Mouse (Mus musculus) kidney, adult 8-10 months (tissue): ENCODE results near the gene Zfp52.
A peak's percentile ranks its signal among the peaks of the same experiment; 100 is the strongest.

Experiments
- DNase-seq, 2 experiments: peaks; one replicate each; pipeline ENCODE4 v3.0.0; 2022

The Zfp52 gene

GRCm38 (mm10) chr17:21535096-21536001, at the start of gene Zfp52:
Gene Zfp52 (plus strand): TSS chr17:21535539.
- peak; percentile 66 to 70 for DNase-seq

GRCm38 (mm10) chr17:21488760-21489499, 46.4 kb upstream of the Zfp52 start, which contains the start of gene Zfp53:
Gene Zfp53 (plus strand): TSS chr17:21488998.
- DNase-seq, result peak; percentile 92

- DNase-seq, result no peak
Measured at GRCm38 (mm10) chr17:21489500-21490001, 45.8 kb upstream of the Zfp52 start.

GRCm38 (mm10) chr17:21501365-21501764, 34.0 kb upstream of the Zfp52 start:
- no peak for DNase-seq

DNA sequence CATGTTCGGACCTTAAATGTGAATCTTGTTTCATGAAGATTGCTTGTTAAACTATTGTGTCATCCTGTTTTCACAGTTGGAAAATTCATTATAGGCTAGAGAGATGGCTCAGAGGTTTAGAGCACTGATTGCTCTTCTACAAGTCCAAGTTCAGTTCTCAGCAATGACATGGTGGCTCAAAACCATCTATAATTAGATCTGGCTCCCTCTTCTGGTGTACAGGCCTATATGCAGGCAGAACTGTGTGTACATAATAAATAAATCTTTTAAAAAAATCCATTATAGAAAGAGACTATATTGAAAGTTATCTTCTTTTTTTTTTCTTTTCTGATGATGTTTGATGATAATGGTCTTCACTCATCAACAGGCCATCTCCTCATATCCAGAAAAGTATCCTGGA, 30.8 kb upstream of the Zfp52 start:
- no peak for DNase-seq

GRCm38 (mm10) chr17:21506258-21506657, 29.1 kb upstream of the Zfp52 start:
- no peak for DNase-seq

GRCm38 (mm10) chr17:21509756-21510155, 25.6 kb upstream of the Zfp52 start:
- DNase-seq, result no peak

DNA sequence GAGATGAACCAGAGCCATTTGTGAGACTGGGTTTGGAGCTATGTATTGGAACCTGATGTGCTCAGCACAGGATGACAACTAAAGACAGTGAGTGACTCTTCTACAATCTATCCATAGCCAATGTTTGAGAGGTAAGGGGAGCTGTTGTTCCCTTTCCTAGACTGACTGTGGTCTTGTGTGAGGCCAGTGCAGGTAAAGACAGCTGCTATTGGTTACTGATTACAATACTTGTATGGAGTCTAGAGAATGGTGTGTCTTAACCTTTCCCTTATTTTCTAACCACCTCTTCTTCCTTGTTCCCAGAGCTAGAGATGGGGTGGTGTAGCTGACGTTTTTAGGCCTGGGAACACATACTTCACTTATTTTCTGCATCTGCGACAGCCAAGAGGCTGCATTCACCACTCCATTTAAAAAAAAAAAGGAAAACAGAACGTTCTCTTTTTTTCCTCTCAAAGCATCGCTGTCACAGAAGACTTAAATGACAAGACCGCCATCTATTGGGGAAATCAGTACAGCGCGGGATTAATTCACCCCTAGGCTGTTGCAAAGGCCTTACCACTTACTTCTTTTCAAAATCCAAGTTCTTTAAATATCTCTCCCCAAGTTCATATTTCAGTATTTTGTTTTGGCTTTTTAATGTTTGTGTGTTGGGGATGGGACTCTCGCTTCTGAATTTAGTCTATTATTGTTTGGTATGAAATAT, 19.8 kb upstream of the Zfp52 start:
- DNase-seq, result peak; percentile 74 to 82

GRCm38 (mm10) chr17:21516201-21517129, 18.9 kb upstream of the Zfp52 start:
- peak; percentile 62 to 70 for DNase-seq

DNA sequence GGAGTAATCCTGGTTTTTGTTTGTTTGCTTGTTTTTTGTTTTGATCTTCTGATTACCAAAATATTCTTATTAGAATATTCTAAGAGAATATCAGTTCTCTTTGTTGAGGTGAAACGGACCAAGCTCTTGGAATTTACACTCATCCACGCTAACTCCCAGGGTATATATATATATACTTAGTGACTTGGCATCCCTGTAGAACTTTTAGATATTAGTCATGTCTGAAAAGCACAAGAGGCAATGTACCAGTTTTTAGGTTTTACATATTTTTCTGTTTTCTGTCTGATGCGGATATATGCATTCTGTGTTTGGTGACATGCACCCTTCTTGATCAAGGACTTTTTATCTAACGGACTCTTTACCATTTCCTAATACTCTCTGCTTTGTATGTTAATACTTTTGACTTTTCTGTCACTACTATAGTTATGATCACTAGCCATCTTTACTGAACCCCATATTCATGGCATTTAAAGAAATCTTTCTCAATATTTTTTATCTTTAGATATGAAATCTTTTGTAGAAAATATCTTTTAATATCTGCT, 18.1 kb upstream of the Zfp52 start:
- DNase-seq, result no peak

- no peak for DNase-seq
Measured at GRCm38 (mm10) chr17:21526270-21526669, 9.1 kb upstream of the Zfp52 start.

DNA sequence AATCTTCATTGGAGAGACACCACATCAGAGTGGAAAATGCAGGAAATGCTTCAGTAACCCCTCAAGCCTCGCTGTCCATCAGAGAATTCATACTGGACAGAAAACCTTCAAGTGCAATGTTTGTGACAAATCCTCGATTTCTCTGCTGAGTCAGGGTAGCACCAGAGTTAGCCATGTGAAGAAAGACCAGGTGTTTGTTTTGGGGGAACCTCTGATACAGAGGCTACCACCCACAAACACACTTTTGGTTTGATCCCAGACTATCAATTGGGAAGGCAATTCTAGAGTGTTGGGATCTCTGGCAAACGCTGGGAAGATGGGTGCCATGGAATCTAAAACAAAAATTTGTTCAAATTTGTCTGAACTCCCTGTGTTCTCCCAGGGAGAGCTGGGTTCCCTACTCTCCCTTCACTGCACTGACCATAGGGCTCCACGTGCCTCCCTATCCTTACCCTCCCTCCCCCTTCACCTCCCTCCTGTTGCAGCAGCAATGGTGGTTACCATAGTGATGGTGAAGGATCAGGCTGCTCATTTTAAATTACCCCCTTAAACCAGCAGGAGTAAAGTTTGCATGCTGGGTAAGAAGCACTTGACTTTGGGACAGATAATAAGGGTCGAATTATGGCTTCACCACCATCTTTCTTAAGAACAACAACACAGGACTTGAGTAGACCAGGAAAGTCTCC, 4.6 kb upstream of the Zfp52 start:
- no peak for DNase-seq

DNA sequence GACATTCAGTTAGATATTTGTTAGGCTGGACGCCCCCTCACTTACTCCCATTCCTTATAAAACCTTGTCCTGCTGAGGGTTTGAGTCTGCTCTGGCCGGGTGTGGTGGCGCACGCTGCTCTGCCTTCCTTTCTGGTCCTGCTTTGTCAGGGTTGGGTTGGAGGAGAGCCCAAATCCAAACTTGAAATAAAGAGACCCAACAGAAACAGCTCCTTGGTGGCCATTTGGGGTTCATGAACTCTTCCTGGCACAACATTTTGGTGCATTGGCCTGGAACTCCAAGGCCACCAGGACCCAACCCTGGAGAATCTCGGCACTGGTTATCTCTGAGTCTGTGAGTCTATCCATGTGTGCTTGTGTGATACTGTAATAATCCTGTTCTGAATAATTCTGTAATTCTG, 3.7 kb upstream of the Zfp52 start:
- peak in 1 of 2 experiments; percentile 17 for DNase-seq

GRCm38 (mm10) chr17:21532101-21532951, 3.0 kb upstream of the Zfp52 start:
- DNase-seq, result peak; percentile 61 to 75

DNA sequence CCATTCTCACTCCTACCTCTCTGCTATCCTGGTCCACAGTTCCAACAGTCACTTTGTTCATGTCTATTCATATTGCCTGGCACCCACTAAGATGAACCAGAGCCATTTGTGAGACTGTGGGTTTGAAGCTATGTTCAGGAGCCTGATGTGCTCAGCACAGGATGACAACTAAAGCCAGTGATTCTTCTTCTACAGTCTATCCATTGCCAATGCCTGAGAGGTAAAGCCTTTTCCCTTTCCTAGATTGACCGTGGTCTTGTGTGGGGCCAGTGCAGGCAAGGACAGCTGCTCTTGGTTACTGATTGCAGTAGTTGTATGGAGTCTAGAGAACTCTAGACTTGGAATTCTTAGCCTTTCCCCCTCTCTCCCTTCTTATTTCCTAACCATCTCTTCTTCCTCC, 1.4 kb upstream of the Zfp52 start:
- no peak for DNase-seq

DNA sequence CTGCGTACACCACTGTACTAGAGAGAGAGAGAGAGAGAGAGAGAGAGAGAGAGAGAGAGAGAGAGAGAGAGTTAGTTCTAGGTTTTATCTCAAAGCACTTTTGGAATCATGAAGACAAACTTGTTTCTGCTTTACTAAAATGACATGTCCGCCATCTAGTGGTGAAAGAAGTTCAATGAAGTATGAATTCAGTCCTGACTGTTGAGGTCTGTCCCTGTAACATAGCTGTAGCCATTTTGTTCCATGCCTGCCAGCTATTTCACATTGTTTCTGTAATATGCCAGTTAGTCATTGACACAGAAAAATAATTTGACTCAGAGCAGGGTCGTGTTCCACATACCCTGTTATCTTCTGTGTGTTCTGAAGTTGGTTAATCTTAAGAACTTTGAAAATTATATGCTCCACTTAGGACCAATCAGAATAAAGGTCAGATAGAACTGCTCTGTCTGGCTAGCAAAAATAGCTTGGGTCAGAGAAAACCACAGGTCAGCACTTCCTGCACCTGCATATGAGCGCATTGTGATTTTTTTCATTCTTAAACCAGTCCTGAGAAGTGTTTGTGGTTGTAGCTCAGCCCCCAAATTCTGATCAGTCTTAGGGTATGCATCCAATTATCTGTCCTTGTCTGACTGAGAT, 761 bp upstream of the Zfp52 start:
- DNase-seq, result peak; percentile 40 to 86

GRCm38 (mm10) chr17:21536096-21536495, 757 bp downstream of the Zfp52 start:
- DNase-seq, result no peak

DNA sequence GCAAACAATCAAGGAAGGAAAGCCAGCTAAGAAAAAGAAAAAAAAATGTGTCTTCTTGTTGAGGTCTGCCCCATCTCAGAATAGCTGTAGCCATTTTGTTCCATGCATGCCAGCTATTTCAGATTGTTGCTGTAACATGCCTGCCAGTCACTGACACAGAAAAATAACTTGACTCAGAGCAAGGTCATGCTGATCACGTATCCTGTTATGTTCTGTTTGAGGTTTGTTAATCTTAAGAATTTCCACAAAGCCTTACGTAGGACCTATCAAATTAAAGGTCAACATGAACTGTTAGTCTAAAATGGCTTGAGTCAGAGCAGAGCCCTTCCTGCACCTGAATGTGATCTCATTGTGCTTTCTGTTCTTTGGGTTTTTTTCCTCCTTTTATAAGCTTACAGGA, 1.3 kb downstream of the Zfp52 start:
- DNase-seq, result no peak

- no peak for DNase-seq
Measured at GRCm38 (mm10) chr17:21557831-21558230, 22.5 kb downstream of the Zfp52 start.
